Mouse (Mus musculus): ENCODE data around the gene Btrc.

GRCm38 (mm10) chr19:45458702-45459101 lies 95.2 kb downstream of the Btrc start:
- TF ChIP-seq CTCF (IDR thresholded peaks at IDR 0.05; ENCODE audit: low read depth) (no peak), EP300 (IDR thresholded peaks at IDR 0.05; ENCODE audit: low read depth) (no peak)

Data from liver, embryonic 14.5 days (tissue).